Mouse (Mus musculus): ENCODE results near the gene Lilr4b.
"Not testable (repeated sequence)": the region's sequence is repeated elsewhere in the genome, so short reads cannot be mapped to it uniquely, and the experiment has no call there.

GRCm38 (mm10) chr10:51480397-51480796, at the start of gene Lilr4b, which contains the start of gene Gm49339:
- TF ChIP-seq CTCF, POLR2A (IDR thresholded peaks at IDR 0.05; ENCODE audit: insufficient read depth, low read depth, low read length): not testable (repeated sequence)
